Mouse (Mus musculus) spleen, adult 2 months (tissue): ENCODE measurements around the gene Cyp2d34. TPM values are rescaled to one million over a fixed set of nuclear protein-coding genes. Genes with fewer than 3 reads are reported as not detected.

Experiments used
- DNase-seq, 2 experiments: peaks; one replicate each; pipeline versions ENCODE4 v3.0.0 to v3.0.0-alpha.2; 2012 to 2021; ENCODE audit warnings: low spot score in 2 of 2, low read depth in 1 of 2
- H3K27ac ChIP-seq: fragments of 200-500 bp; 2 replicates; pipeline ENCODE4 v1.5.1; 2012; ENCODE audit warnings: low read length, inconsistent platforms; ENCODE audit not compliant: insufficient read depth
- H3K27me3 ChIP-seq: fragments of 200-500 bp; 2 replicates; pipeline ENCODE4 v1.6.1; 2012; ENCODE audit warnings: mild to moderate bottlenecking, moderate library complexity, low read length, inconsistent platforms; ENCODE audit not compliant: control insufficient read depth, insufficient read depth
- H3K36me3 ChIP-seq: fragments of 200-500 bp; 2 replicates; pipeline ENCODE4 v1.6.1; 2012; ENCODE audit warnings: mild to moderate bottlenecking, low read length, inconsistent platforms; ENCODE audit not compliant: control insufficient read depth, insufficient read depth
- H3K4me1 ChIP-seq: fragments of 200-500 bp; 2 replicates; pipeline ENCODE4 v1.6.1; 2011; ENCODE audit warnings: inconsistent platforms; ENCODE audit not compliant: control insufficient read depth, insufficient read depth, insufficient read length
- H3K4me3 ChIP-seq: fragments of 200-500 bp; 2 replicates; pipeline ENCODE4 v1.5.1; 2011; ENCODE audit warnings: mild to moderate bottlenecking, inconsistent platforms; ENCODE audit not compliant: insufficient read depth, insufficient read length; ENCODE audit errors: extremely low read depth
- CTCF ChIP-seq: fragments of 200-500 bp; IDR thresholded peaks from 2 replicates; pipeline ENCODE4 v1.5.1; 2011; ENCODE audit warnings: mild to moderate bottlenecking, inconsistent platforms; ENCODE audit not compliant: insufficient read depth, insufficient read length, insufficient replicate concordance; ENCODE audit errors: extremely low read depth
- POLR2A ChIP-seq: fragments of 200-500 bp; IDR thresholded peaks from 2 replicates; pipeline ENCODE4 v1.6.1; 2011; ENCODE audit warnings: low read depth, low read length, inconsistent platforms
- WGBS: fragments of 180-500 bp; shearing (Covaris S2); methylation state at CpG from one replicate; pipeline ENCODE4 v1.1.7; 2018; 5-methylcytosine and 5-hydroxymethylcytosine counted together
- polyA plus RNA-seq: library from polyadenylated mRNA; depleted of rRNA; stranded (reverse); fragments of >200 nt; gene quantifications from 2 replicates; pipeline ENCODE4 v1.2.3, GENCODE M21; 2012; rRNA removed

Cyp2d34 gene
- polyA plus RNA-seq, result 0.05 TPM in 1 of 2 replicates, not detected in the other

DNA sequence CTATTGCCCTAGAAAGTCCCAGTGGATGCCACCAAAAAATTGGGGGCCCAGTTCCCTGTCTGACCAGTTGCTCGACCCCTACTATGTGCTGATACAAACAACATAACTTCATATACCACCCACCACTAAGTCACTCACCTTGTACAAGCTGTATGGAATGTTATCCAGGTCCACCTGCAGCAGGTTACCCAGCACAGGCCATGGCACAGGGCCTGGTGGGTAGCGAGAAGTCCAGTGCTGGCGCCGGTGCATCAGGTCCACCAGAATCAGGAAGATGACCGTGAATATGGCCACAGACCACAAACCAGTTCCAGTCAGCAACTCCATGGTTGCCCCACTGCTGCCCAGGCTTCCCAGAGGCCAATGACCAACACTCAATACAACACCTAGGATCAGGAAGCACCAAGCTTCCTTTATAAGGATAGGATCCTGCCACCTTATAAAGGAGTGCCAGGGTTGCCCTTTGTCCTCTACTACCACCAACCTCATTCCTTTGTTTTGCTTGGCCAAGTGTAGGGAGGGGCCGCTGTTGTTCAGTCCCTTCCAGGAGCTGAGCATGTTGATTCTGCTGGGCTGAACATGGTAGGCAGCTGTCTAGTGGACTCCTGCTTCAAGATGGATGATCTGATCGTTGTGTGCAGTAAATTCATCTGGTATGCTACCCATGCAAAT, at the start of gene Cyp2d34:
Gene Cyp2d34 (minus strand): TSS at position 416 of the 672 bp plus-strand sequence.
- no peak within 1 kb of the TSS for H3K27ac ChIP-seq
- H3K36me3 ChIP-seq, result no peaks in the 10 kb centered on the region
- H3K4me3 ChIP-seq, result no peak within 1 kb of the TSS
- no peaks in the 10 kb centered on the region for H3K4me1 ChIP-seq
- no peak for TF ChIP-seq CTCF
- TF ChIP-seq POLR2A, result no peak
- 88% methylated on average over 7 of the region's 7 CpGs for WGBS
- H3K27me3 ChIP-seq, result no peaks in the 10 kb centered on the region
- DNase-seq, result no peak

DNA sequence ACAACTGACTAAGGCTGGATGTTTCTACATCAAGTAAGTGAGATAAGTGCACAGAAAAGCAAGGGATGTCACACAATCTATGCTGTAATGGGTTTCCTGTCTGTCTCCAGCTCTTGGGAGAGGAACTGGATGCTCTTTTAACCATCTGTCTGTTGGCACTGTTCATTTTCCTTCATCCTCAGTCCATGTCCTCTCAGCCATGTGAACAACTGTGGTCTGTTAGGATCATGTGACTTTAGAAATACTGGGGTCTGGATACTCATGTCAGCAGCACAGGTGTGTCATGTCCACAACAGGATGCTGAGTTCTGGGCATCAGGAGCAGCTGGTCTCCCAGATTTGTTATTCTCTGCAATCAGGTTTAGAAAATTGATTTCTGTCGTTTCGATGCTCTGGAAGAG, 35.6 kb upstream of the Cyp2d34 start:
- TF ChIP-seq CTCF, result no peak
- no peak for TF ChIP-seq POLR2A
- Histone ChIP-seq H3K36me3 (no peaks in the 10 kb centered on the region), H3K27ac (no peak overlapping the region), H3K27me3 (no peaks in the 10 kb centered on the region), H3K4me3 (no peak overlapping the region), H3K4me1 (no peaks in the 10 kb centered on the region)
- WGBS, result 73% methylated on average over 2 of the region's 2 CpGs
- DNase-seq, result no peak

GRCm38 (mm10) chr15:82644371-82644770, 23.6 kb upstream of the Cyp2d34 start:
- Histone ChIP-seq H3K36me3 (no peaks in the 10 kb centered on the region), H3K4me1 (no peaks in the 10 kb centered on the region), H3K27ac (no peak overlapping the region), H3K27me3 (no peaks in the 10 kb centered on the region), H3K4me3 (no peak overlapping the region)
- TF ChIP-seq POLR2A, result no peak
- TF ChIP-seq CTCF, result no peak
- no peak for DNase-seq
- WGBS, result 86% methylated on average over 3 of the region's 3 CpGs

DNA sequence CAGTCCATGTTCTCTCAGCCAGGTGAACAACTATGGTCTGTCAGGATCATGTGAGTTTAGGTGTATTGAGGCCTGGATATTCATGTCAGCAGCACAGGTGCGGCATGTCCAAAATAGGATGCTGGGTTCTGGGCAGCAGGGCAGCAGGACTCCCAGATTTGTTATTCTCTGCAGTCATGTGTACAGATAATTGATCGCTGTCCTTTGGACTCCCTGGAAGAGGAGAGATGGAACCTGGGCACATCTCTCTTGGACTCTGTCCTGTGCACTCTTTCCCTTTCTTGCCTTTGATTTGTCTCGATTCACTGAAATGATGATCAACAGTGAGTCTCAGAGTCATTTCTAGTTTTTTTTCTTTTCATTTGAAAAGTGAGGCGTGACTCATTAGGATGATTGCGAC, 23.0 kb upstream of the Cyp2d34 start:
- no peak for TF ChIP-seq CTCF
- no peak for TF ChIP-seq POLR2A
- DNase-seq, result no peak
- Histone ChIP-seq H3K36me3 (no peaks in the 10 kb centered on the region), H3K27me3 (no peaks in the 10 kb centered on the region), H3K4me3 (no peak overlapping the region), H3K4me1 (no peaks in the 10 kb centered on the region), H3K27ac (no peak overlapping the region)
- 87% methylated on average over 5 of the region's 5 CpGs for WGBS

GRCm38 (mm10) chr15:82642771-82643170, 22.0 kb upstream of the Cyp2d34 start:
- no peak for DNase-seq
- Histone ChIP-seq H3K27ac (no peak overlapping the region), H3K4me1 (no peaks in the 10 kb centered on the region), H3K4me3 (no peak overlapping the region), H3K27me3 (no peaks in the 10 kb centered on the region), H3K36me3 (no peaks in the 10 kb centered on the region)
- 82% methylated on average over 3 of the region's 3 CpGs for WGBS
- TF ChIP-seq CTCF (no peak), POLR2A (no peak)

DNA sequence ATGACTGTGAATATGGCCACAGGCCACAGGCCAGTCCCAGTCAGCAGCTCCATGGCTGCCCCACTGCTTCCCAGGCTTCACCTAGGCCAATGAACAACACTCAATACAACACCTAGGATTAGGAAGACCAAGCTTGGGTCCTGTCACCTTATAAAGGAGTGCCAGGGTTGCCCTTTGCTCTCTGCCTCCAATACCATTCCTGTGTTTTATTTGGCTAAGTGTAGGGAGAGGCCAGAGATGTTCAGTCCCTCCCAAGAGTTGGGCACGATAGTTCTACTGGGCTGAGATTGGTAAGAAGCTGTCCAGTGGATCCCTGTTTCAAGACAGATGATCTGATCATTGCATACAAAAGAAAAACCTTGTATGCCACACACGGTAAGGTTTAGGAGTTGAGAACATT, 21.2 kb upstream of the Cyp2d34 start:
- no peak for DNase-seq
- no peak overlapping the region for H3K4me3 ChIP-seq
- 71% methylated on average over 2 of the region's 2 CpGs for WGBS

DNA sequence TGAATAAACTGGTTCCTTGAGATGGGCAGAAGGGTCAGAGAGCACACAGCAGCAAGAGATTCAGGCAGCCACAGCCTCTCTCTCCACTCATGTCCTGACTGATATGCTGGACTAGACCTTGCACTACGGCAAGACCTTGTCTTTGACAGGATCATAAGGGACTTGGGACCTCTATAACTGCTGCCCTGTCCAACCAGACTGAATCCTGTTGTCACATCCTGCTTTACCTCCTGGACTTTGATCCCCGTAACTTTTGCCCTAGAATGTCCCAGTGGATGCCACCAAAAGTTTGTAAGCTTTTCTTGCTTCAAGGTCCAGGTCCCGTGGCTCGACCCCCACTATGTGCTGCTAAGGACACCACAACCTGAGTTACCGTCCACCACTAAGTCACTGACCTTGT, 20.6 kb upstream of the Cyp2d34 start:
- no peak for TF ChIP-seq POLR2A
- no peak for TF ChIP-seq CTCF
- no peaks in the 10 kb centered on the region for H3K27me3 ChIP-seq
- H3K4me1 ChIP-seq, result no peaks in the 10 kb centered on the region
- H3K36me3 ChIP-seq, result no peaks in the 10 kb centered on the region
- H3K4me3 ChIP-seq, result no peak overlapping the region
- no peak overlapping the region for H3K27ac ChIP-seq
- WGBS, result 86% methylated on average over 5 of the region's 5 CpGs
- DNase-seq, result no peak

More for the DNA sequence above, 21.2 kb upstream of the Cyp2d34 start:
- H3K4me1 ChIP-seq, result no peaks in the 10 kb centered on the region
- no peak overlapping the region for H3K27ac ChIP-seq
- TF ChIP-seq POLR2A, result no peak
- TF ChIP-seq CTCF, result no peak
- H3K27me3 ChIP-seq, result no peaks in the 10 kb centered on the region
- H3K36me3 ChIP-seq, result no peaks in the 10 kb centered on the region
